Mouse (Mus musculus): ENCODE data around the gene Gm4567. TPM values are rescaled to one million over a fixed set of nuclear protein-coding genes. Genes with fewer than 3 reads are reported as not detected.
"Not testable (repeated sequence)": the region's sequence is repeated elsewhere in the genome, so short reads cannot be mapped to it uniquely, and the experiment has no call there.

The Gm4567 gene
- not detected in 2 replicates for polyA plus RNA-seq (2014; fragmentation: Nextera tagmentation; extraction: Ambion mirVana)

DNA sequence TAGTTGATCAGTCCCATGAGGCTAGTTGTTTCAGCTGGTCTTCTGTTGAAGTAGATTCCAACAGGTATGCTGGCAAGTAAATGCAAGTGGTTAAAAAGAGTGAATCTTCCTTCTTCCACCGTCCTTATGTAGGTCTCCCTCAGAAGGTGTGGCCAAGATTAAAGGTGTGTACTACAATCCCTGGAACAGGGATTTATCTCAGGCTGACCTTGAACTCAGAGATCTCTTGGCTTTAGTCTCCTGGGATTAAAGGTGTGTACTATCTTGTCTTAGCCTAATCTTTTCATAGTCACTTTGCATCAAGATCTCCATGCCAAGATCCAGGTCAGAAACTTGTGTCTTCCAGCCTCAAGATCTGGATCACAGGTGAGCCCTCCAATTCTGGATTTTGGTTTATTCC, at the start of gene Gm4567:
Gene Gm4567 (minus strand): TSS at position 101 of the 400 bp plus-strand sequence.
- not testable (repeated sequence) for H3K36me3 ChIP-seq (ENCODE audit: control insufficient read depth, insufficient read depth, low read length); H3K4me3 ChIP-seq (ENCODE audit: low read depth, low read length)
- WGBS, result no CpG with 5 or more reads among the region's 1 CpGs

DNA sequence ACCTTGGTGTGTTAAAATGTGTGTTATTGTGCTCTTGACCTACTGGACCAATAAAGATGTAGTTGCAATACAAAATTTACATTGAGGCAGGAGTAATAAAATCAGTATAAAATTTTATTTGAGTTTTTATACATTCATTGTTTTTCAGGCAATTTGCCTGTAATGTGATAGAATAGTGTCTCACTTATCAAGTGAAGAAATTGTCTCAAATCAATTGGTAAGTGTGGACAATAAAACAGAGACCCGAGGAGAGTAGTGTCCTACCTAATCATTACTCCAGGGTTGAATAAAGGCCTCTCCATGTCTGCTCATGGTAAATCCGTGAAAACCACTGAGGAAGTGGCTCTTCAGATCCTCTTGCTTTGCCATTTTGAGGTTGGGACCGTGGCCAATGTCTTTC, 41.9 kb upstream of the Gm4567 start, which contains the start of gene Vmn1r157:
Gene Vmn1r157 (plus strand): TSS at position 301 of the 400 bp plus-strand sequence.
- H3K27ac ChIP-seq (ENCODE audit: low read depth, low read length); H3K4me1 ChIP-seq (ENCODE audit: control insufficient read depth, insufficient read depth, low read length); H3K36me3 ChIP-seq (ENCODE audit: control insufficient read depth, insufficient read depth, low read length); H3K4me3 ChIP-seq (ENCODE audit: low read depth, low read length); H3K9ac ChIP-seq (replicated peaks; ENCODE audit: low read depth, low read length); H3K9me3 ChIP-seq (ENCODE audit: control insufficient read depth, low read length); H3K27me3 ChIP-seq (ENCODE audit: control insufficient read depth, insufficient read depth, low read length); ATAC-seq (ENCODE audit: low read depth); H3K4me2 ChIP-seq (ENCODE audit: low read depth, low read length): not testable (repeated sequence)
- 27% methylated on average over 2 of the region's 3 CpGs for WGBS

More for the DNA sequence above, at the start of gene Gm4567:
- not testable (repeated sequence) for H3K27ac ChIP-seq (ENCODE audit: low read depth, low read length); H3K4me2 ChIP-seq (ENCODE audit: low read depth, low read length); H3K9ac ChIP-seq (replicated peaks; ENCODE audit: low read depth, low read length); H3K9me3 ChIP-seq (ENCODE audit: control insufficient read depth, low read length); ATAC-seq (ENCODE audit: low read depth); H3K27me3 ChIP-seq (ENCODE audit: control insufficient read depth, insufficient read depth, low read length); H3K4me1 ChIP-seq (ENCODE audit: control insufficient read depth, insufficient read depth, low read length)

DNA sequence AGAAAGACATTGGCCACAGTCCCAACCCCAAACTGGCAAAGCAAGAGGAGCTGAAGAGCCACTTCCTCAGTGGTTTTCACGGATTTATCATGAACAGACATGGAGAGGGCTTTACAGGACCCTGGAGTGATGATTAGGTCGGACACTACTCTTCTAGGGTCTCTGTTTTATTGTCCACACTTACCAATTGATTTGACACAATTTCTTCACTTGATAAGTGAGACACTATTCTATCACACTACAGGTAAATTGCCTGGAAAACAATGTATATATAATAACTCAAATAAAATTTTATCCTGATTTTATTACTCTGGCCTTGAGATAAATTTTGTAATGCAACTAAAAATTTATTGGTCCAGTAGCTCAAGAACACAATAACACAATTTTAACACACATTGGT, 27.3 kb downstream of the Gm4567 start, which contains the start of gene Gm8693:
Gene Gm8693 (minus strand): TSS at position 101 of the 400 bp plus-strand sequence.
- H3K9ac ChIP-seq (replicated peaks; ENCODE audit: low read depth, low read length); H3K36me3 ChIP-seq (ENCODE audit: control insufficient read depth, insufficient read depth, low read length); H3K27ac ChIP-seq (ENCODE audit: low read depth, low read length); H3K4me3 ChIP-seq (ENCODE audit: low read depth, low read length); H3K4me1 ChIP-seq (ENCODE audit: control insufficient read depth, insufficient read depth, low read length); ATAC-seq (ENCODE audit: low read depth); H3K9me3 ChIP-seq (ENCODE audit: control insufficient read depth, low read length); H3K4me2 ChIP-seq (ENCODE audit: low read depth, low read length); H3K27me3 ChIP-seq (ENCODE audit: control insufficient read depth, insufficient read depth, low read length): not testable (repeated sequence)
- no CpG with 5 or more reads among the region's 2 CpGs for WGBS

Other genes with a start within 250 kb of the Gm4567 start
- not detected in 2 replicates for gene Vmn1r151, start 220.0 kb downstream of the Gm4567 start, polyA plus RNA-seq (2014; fragmentation: Nextera tagmentation; extraction: Ambion mirVana)
- not detected in 2 replicates for gene Vmn1r152, start 196.7 kb downstream of the Gm4567 start, polyA plus RNA-seq (2014; fragmentation: Nextera tagmentation; extraction: Ambion mirVana)
- not detected in 2 replicates for gene Gm8677, start 184.8 kb downstream of the Gm4567 start, polyA plus RNA-seq (2014; fragmentation: Nextera tagmentation; extraction: Ambion mirVana)
- not detected in 2 replicates for gene Gm4201, start 154.4 kb downstream of the Gm4567 start, polyA plus RNA-seq (2014; fragmentation: Nextera tagmentation; extraction: Ambion mirVana)
- not detected in 2 replicates for gene Gm4565, start 131.6 kb downstream of the Gm4567 start, polyA plus RNA-seq (2014; fragmentation: Nextera tagmentation; extraction: Ambion mirVana)
- not detected in 2 replicates for gene Vmn1r155, start 61.7 kb downstream of the Gm4567 start, polyA plus RNA-seq (2014; fragmentation: Nextera tagmentation; extraction: Ambion mirVana)
- not detected in 2 replicates for gene Gm8693, start 27.4 kb downstream of the Gm4567 start, polyA plus RNA-seq (2014; fragmentation: Nextera tagmentation; extraction: Ambion mirVana)
- gene Vmn1r157, start 42.0 kb upstream of the Gm4567 start, polyA plus RNA-seq (2014; fragmentation: Nextera tagmentation; extraction: Ambion mirVana), result not detected in 2 replicates
- gene Vmn1r158, start 71.1 kb upstream of the Gm4567 start, polyA plus RNA-seq (2014; fragmentation: Nextera tagmentation; extraction: Ambion mirVana), result not detected in 2 replicates
- gene Vmn1r159, start 123.9 kb upstream of the Gm4567 start, polyA plus RNA-seq (2014; fragmentation: Nextera tagmentation; extraction: Ambion mirVana), result not detected in 2 replicates
- gene Vmn1r160, start 151.5 kb upstream of the Gm4567 start, polyA plus RNA-seq (2014; fragmentation: Nextera tagmentation; extraction: Ambion mirVana), result not detected in 2 replicates

All from neural tube, embryonic 14.5 days (tissue).